Mouse (Mus musculus): Measurements from ENCODE around the gene Tm4sf4. TPM values are rescaled to one million over a fixed set of nuclear protein-coding genes. Genes with fewer than 3 reads are reported as not detected.

Gene Tm4sf4
- total RNA-seq (2018; cell fraction: chromatin; rRNA removed): not detected
- total RNA-seq (2018; cell fraction: cytosol; rRNA removed): not detected
- total RNA-seq (2018; cell fraction: nucleus; rRNA removed): not detected
- not detected in 3 replicates for polyA plus RNA-seq (2018)

- Histone ChIP-seq H3K27ac (no peak within 1 kb of the TSS), H3K36me3 (ENCODE audit: inconsistent target) (no peaks in the 10 kb centered on the region), H3K79me2 (ENCODE audit: inconsistent target) (no peaks in the 10 kb centered on the region), H3K4me3 (ENCODE audit: inconsistent target) (no peak within 1 kb of the TSS)
- WGBS (ENCODE audit: missing documents): 91% methylated on average over 10 of the region's 10 CpGs
These were observed at the start of gene Tm4sf4 for GRCm38 (mm10) chr3:57425089-57425730. Gene Tm4sf4 (plus strand): TSS chr3:57425314.

DNA sequence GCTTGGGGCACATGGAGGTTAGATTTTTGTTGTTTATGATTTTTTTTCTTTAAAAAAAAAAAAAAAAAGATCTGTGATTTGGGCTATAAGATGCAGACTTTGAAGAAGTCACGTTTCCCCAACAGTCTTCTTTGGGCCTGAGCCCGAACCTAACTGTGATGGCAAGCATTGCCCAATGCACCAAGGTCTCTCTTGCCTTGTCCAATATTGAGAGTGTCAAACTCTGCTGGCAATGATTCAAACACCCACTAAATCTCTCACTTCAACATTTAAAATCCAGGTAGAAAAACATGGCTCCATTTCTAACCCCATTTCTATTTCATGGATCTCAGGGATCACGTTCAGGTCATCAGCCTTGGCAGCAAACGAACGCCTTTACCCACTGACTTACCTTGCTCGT, 38.7 kb upstream of the Tm4sf4 start:
- WGBS (ENCODE audit: missing documents): 91% methylated on average over 6 of the region's 6 CpGs
- no peak overlapping the region for H3K27ac ChIP-seq
- no peak overlapping the region for H3K4me3 ChIP-seq (ENCODE audit: inconsistent target)
- no peaks in the 10 kb centered on the region for H3K36me3 ChIP-seq (ENCODE audit: inconsistent target)
- no peaks in the 10 kb centered on the region for H3K79me2 ChIP-seq (ENCODE audit: inconsistent target)

DNA sequence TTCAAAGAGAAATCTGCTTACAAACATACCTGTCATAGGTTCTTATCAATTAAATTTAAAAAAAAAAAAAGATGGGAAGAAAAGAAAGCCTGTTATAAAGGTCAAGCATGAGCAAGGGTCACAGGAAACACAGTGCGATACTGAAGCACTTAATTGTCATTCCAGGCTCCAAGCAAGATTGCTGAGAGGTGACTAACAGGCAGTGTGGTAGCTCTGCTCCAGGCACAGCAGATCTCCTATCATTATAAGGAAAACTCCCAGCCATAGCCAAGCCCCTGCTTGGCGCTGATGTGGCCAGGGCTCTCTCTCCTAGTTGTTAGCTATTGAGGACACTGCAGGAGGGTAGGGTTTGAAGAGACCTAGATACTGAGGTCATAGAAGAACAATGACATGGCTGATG, 38.2 kb upstream of the Tm4sf4 start:
- Histone ChIP-seq H3K79me2 (ENCODE audit: inconsistent target) (no peaks in the 10 kb centered on the region), H3K4me3 (ENCODE audit: inconsistent target) (no peak overlapping the region), H3K36me3 (ENCODE audit: inconsistent target) (no peaks in the 10 kb centered on the region), H3K27ac (no peak overlapping the region)
- WGBS (ENCODE audit: missing documents): 80% methylated on average over 2 of the region's 2 CpGs

- no peaks in the 10 kb centered on the region for H3K79me2 ChIP-seq (ENCODE audit: inconsistent target)
- H3K4me3 ChIP-seq (ENCODE audit: inconsistent target): no peak overlapping the region
- no peaks in the 10 kb centered on the region for H3K36me3 ChIP-seq (ENCODE audit: inconsistent target)
- H3K27ac ChIP-seq: no peak overlapping the region
- WGBS (ENCODE audit: missing documents): 60% methylated on average over 2 of the region's 2 CpGs
These were observed 37.5 kb upstream of the Tm4sf4 start for GRCm38 (mm10) chr3:57387593-57387992.

- no peaks in the 10 kb centered on the region for H3K36me3 ChIP-seq (ENCODE audit: inconsistent target)
- H3K27ac ChIP-seq: no peak overlapping the region
- H3K4me3 ChIP-seq (ENCODE audit: inconsistent target): no peak overlapping the region
- no peaks in the 10 kb centered on the region for H3K79me2 ChIP-seq (ENCODE audit: inconsistent target)
- 86% methylated on average over 4 of the region's 4 CpGs for WGBS (ENCODE audit: missing documents)
These were observed 13.6 kb upstream of the Tm4sf4 start for GRCm38 (mm10) chr3:57411535-57411934.

DNA sequence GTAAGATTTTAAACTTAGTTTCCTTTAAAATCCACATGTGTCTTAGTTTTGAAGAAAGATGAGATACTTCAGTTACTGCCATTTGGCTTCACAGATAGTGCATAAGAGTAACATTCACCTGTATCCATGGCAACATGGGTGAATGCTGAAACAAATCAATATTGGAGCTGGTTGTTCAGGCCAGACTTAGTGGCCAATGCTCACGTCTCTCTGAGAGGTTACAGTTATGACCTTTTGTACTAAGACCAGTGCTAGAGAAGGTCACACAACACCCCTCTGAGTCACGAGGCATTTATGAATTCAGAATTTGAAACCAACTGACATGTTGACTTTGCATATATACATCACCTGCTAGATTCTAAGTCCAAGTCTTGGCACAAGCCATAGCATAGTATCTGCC, 4.9 kb upstream of the Tm4sf4 start:
- WGBS (ENCODE audit: missing documents): 84% methylated on average over 2 of the region's 2 CpGs
- Histone ChIP-seq H3K27ac (no peak overlapping the region), H3K4me3 (ENCODE audit: inconsistent target) (no peak overlapping the region)

DNA sequence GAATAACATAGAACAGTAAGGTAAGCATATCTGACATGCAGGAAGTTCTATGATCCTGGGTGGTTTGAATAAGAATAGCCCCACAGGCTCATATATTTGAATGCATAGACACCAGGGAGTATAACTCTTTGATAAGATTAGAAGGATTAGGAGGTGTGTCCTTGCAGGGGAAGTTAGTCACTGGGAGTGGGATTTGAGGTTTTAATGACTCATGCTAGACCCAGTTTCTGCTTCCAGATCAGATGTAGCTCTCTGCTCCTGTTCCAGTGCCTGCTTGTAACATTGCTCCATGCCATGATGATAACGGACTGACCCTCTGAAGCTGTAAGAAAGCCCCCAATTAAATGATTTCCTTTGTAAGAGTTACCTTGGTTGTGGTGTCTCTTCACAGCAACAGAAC, 4.5 kb upstream of the Tm4sf4 start:
- H3K79me2 ChIP-seq (ENCODE audit: inconsistent target): no peaks in the 10 kb centered on the region
- H3K27ac ChIP-seq: no peak overlapping the region
- H3K4me3 ChIP-seq (ENCODE audit: inconsistent target): no peak overlapping the region
- no peaks in the 10 kb centered on the region for H3K36me3 ChIP-seq (ENCODE audit: inconsistent target)
- WGBS (ENCODE audit: missing documents): 92% methylated on average over 1 of the region's 1 CpGs

More for the DNA sequence above, 4.9 kb upstream of the Tm4sf4 start:
- no peaks in the 10 kb centered on the region for H3K79me2 ChIP-seq (ENCODE audit: inconsistent target)
- no peaks in the 10 kb centered on the region for H3K36me3 ChIP-seq (ENCODE audit: inconsistent target)

GRCm38 (mm10) chr3:57426351-57426750, 1.2 kb downstream of the Tm4sf4 start:
- H3K27ac ChIP-seq: no peak overlapping the region
- H3K36me3 ChIP-seq (ENCODE audit: inconsistent target): no peaks in the 10 kb centered on the region
- no peaks in the 10 kb centered on the region for H3K79me2 ChIP-seq (ENCODE audit: inconsistent target)
- 84% methylated on average over 11 of the region's 11 CpGs for WGBS (ENCODE audit: missing documents)
- H3K4me3 ChIP-seq (ENCODE audit: inconsistent target): no peak overlapping the region

DNA sequence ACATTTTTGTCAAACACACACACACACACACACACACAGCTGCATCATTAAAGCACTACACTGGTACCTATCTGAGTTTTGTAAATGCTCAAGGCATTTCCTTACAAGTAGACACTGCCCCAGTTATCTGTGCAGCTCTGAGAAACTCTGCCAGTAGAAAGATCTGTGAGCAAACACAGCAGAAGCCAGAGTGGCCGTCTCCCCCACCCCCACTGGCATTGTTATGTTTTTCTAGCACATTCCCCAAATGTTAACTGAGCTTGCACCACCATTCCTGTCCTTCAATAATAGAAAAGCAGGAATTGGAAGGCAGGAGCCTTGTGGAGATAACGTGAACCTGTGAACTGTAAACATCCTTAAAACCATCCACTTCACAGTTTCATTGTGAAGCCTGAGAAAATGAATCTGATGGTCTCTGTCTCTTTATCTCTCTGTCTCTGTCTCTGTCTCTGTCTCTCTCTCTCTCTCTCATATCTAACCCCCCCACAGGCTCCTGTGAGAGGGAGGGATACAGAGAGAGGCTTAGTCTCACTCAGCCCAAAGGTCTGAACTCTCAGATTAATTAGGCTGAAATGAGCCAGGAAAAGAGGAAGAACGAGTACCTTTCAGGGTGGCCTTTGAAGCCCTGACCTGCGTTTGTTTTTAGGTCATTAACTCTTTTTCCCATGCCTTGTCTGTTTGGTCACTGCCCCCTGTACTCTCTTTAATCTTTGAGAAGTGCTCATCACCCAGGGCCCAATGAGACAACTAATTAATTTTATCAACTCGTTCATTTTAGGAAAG, 3.8 kb downstream of the Tm4sf4 start:
- no peaks in the 10 kb centered on the region for H3K79me2 ChIP-seq (ENCODE audit: inconsistent target)
- H3K36me3 ChIP-seq (ENCODE audit: inconsistent target): no peaks in the 10 kb centered on the region
- 55% methylated on average over 5 of the region's 5 CpGs for WGBS (ENCODE audit: missing documents)
- no peak overlapping the region for H3K4me3 ChIP-seq (ENCODE audit: inconsistent target)
- H3K27ac ChIP-seq: no peak overlapping the region

GRCm38 (mm10) chr3:57429486-57429885, 4.4 kb downstream of the Tm4sf4 start:
- 55% methylated on average over 4 of the region's 4 CpGs for WGBS (ENCODE audit: missing documents)
- H3K27ac ChIP-seq: no peak overlapping the region
- no peaks in the 10 kb centered on the region for H3K36me3 ChIP-seq (ENCODE audit: inconsistent target)
- H3K4me3 ChIP-seq (ENCODE audit: inconsistent target): no peak overlapping the region
- H3K79me2 ChIP-seq (ENCODE audit: inconsistent target): no peaks in the 10 kb centered on the region

- WGBS (ENCODE audit: missing documents): 66% methylated on average over 3 of the region's 3 CpGs
- H3K27ac ChIP-seq: no peak overlapping the region
- no peaks in the 10 kb centered on the region for H3K79me2 ChIP-seq (ENCODE audit: inconsistent target)
- H3K4me3 ChIP-seq (ENCODE audit: inconsistent target): no peak overlapping the region
- no peaks in the 10 kb centered on the region for H3K36me3 ChIP-seq (ENCODE audit: inconsistent target)
These were observed 6.6 kb downstream of the Tm4sf4 start for GRCm38 (mm10) chr3:57431706-57432105.

DNA sequence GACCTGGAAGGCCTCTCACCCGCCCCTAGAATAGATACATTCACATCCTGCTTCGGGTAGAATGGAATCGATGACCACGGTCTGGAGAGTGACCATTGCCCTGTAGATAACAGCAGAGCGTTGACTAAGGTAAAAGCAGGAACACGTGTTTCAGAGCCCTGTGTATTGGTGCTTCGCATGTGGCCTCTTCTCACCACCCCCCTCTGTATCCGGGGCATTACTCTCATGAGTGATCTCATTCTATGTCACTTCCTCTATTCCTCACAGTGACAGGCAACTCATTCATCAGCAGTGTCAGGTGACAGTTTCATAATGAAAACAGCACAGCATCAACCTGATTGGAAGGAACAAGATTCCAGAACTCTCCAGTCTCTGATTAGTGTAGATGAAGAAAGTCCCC, 10.2 kb downstream of the Tm4sf4 start:
- Histone ChIP-seq H3K4me3 (ENCODE audit: inconsistent target) (no peak overlapping the region), H3K79me2 (ENCODE audit: inconsistent target) (no peaks in the 10 kb centered on the region), H3K36me3 (ENCODE audit: inconsistent target) (no peaks in the 10 kb centered on the region), H3K27ac (no peak overlapping the region)
- 56% methylated on average over 8 of the region's 8 CpGs for WGBS (ENCODE audit: missing documents)

DNA sequence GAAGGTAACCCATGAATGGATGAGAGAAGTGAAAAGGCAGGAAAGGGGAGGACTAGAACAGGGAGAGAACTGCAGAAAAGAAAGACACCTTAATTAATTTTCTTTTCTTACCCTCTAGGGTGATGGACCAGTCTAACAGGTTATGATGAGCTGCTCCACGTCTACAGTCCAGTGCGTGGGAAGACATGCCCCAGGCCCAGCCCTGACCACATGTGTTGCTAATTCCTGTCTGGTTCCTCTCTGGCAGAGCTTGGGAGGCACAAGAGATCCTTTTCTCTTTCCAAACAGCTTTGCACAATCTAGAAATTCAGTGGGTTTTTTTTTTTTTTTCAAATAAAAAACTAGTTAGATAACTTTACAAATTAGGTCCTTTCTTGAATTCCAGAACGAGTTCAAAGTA, 15.8 kb downstream of the Tm4sf4 start:
- WGBS (ENCODE audit: missing documents): 97% methylated on average over 3 of the region's 3 CpGs
- Histone ChIP-seq H3K27ac (no peak overlapping the region), H3K4me3 (ENCODE audit: inconsistent target) (no peak overlapping the region), H3K36me3 (ENCODE audit: inconsistent target) (no peaks in the 10 kb centered on the region), H3K79me2 (ENCODE audit: inconsistent target) (no peaks in the 10 kb centered on the region)

DNA sequence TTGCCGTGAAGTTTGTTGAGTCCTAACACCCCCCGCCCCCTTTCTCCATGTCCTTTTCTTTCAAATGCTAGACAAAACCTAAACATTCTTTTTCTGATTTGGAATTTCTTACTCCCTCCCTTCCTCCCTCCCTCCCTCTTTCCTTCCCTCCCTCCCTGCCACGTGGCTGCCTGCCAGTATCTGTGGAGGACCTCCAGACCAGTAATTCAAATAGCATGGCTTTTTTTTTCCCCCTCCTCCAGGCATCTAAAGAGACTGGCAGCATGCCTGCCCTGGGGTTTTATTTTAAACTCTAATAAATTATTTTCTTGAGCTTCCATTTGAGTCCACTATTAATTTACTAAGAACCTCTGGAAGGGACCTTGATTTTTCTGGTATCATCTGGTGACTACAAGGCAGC, 20.6 kb downstream of the Tm4sf4 start:
- H3K79me2 ChIP-seq (ENCODE audit: inconsistent target): no peaks in the 10 kb centered on the region
- WGBS (ENCODE audit: missing documents): 67% methylated on average over 3 of the region's 3 CpGs
- no peak overlapping the region for H3K27ac ChIP-seq
- H3K36me3 ChIP-seq (ENCODE audit: inconsistent target): no peaks in the 10 kb centered on the region
- H3K4me3 ChIP-seq (ENCODE audit: inconsistent target): no peak overlapping the region

- Histone ChIP-seq H3K36me3 (ENCODE audit: inconsistent target) (no peaks in the 10 kb centered on the region), H3K79me2 (ENCODE audit: inconsistent target) (no peaks in the 10 kb centered on the region), H3K4me3 (ENCODE audit: inconsistent target) (no peak overlapping the region), H3K27ac (no peak overlapping the region)
- 44% methylated on average over 1 of the region's 1 CpGs for WGBS (ENCODE audit: missing documents)
These were observed 22.8 kb downstream of the Tm4sf4 start for GRCm38 (mm10) chr3:57447889-57448288.
